Mouse (Mus musculus) layer of hippocampus, adult 8-10 months (tissue): ENCODE results near the gene Lmx1b. TPM values are rescaled to one million over a fixed set of nuclear protein-coding genes. Genes with fewer than 3 reads are reported as not detected.
A peak's percentile ranks its signal among the peaks of the same experiment; 100 is the strongest.

Source experiments
- DNase-seq, 2 experiments: peaks; one replicate each; pipeline ENCODE4 v3.0.0; 2022; ENCODE audit warnings: low spot score in 2 of 2
- total RNA-seq, 4 experiments: library from RNA; stranded (reverse); gene quantifications; 2 replicates each; pipeline ENCODE4 v1.2.4; 2022

Gene Lmx1b
- total RNA-seq, 4 experiments from 2014 or later: 0.08 to 0.55 TPM; not detected in 2

GRCm38 (mm10) chr2:33543429-33544202 is 96.7 kb downstream of the Lmx1b start:
- peak; percentile 83 to 88 for DNase-seq

GRCm38 (mm10) chr2:33542696-33543428 is 97.4 kb downstream of the Lmx1b start:
- peak; percentile 68 to 90 for DNase-seq

DNA sequence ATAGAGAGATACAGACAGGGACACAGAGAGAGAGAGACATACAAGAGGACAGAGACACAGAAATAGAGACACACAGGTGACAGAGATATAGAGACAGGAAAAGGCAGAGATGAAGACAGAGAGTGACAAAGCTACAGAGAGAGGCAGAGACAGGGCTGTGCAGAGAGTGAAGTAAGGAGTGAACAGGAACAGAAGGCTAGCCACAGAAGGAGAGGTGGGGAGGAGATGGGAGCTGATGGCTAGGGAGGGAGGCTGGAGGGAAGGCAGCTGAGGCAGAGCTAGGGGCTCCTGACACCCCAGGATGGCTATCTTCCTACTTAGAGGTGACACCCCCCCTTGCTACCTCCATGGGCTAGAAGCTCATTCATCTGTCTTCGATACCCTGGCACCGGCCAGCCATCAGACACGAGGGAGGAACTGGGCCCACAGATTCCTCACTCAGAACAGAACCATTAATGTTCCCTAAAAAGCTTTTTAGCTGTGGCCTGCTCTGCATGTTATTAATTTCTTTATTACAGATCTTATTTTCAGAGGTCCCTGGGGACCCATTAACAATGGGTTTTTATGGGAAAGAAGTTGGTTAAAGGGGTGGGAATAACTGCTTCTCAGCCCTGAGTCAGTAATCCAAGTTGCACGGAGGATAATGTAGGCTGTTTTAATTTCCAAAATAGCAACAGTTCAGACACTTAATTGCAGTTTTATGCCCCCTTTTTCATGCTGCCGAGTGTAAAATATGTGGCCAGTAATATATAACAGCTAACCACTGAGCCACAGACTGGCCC is 114.8 kb downstream of the Lmx1b start:
- no peak for DNase-seq

- no peak for DNase-seq
Observed at GRCm38 (mm10) chr2:33515856-33516255, 124.5 kb downstream of the Lmx1b start.

DNA sequence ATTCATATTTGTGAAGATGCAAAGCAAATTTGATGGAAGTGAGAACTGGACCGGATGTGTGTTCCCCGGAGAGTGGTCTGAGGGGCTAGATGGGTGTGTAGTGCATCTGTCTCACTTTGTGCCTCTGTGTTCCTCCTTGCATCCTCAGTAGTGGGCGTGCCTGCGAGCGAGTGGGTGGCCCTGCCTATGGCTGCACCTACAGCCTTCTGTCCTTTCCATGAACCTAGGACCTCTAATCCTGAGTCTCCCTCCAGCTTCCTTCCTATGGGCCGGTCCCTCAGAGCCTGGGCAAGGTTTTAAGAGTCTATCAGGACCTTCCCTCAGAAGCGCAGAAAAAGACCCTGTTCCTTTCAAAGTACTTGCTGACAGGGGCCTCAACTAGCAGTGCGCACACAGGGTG is 124.9 kb downstream of the Lmx1b start:
- no peak for DNase-seq

Other genes starting within 250 kb of the Lmx1b start
- 10 to 100 TPM; 12.1 to 15.1 (median 12.9) TPM for gene Zbtb34, start 209.2 kb downstream of the Lmx1b start, total RNA-seq
- gene Zbtb43, start 172.0 kb downstream of the Lmx1b start, total RNA-seq: 10 to 100 TPM; 23.7 to 30.1 (median 25.5) TPM
- 10 to 100 TPM; 82.6 to 92.2 (median 84.5) TPM for gene Mvb12b, start 247.4 kb upstream of the Lmx1b start, total RNA-seq